Mouse (Mus musculus): Measurements from ENCODE around the gene Tatdn2. TPM values are rescaled to one million over a fixed set of nuclear protein-coding genes. Genes with fewer than 3 reads are reported as not detected.
A peak's percentile ranks its signal among the peaks of the same experiment; 100 is the strongest.
"Not testable (repeated sequence)": the region's sequence is repeated elsewhere in the genome, so short reads cannot be mapped to it uniquely, and the experiment has no call there.

The Tatdn2 gene
- polyA plus RNA-seq, 1 experiment = 24.3 TPM

- WGBS = 52% methylated on average over 5 of the region's 5 CpGs
- H3K27me3 ChIP-seq (ENCODE audit: control insufficient read depth, insufficient read depth, low read length) = no peaks in the 10 kb centered on the region
- peaks cover 21% of the 10 kb centered on the region for H3K36me3 ChIP-seq (ENCODE audit: control insufficient read depth, insufficient read depth, low read length)
- peak in 1 of 2 experiments; percentile 61 for DNase-seq (ENCODE audit: low read depth in 1 of 2, low spot score in 2 of 2)
- no peak for TF ChIP-seq POLR2A (IDR thresholded peaks at IDR 0.05; ENCODE audit: low read depth, low read length)
- TF ChIP-seq CTCF (IDR thresholded peaks at IDR 0.05; ENCODE audit: extremely low read depth, insufficient read depth, insufficient read length, insufficient replicate concordance) = no peak
- peak overlapping the region; percentile 84 for H3K27ac ChIP-seq (ENCODE audit: insufficient read depth, low read length)
- no peak overlapping the region for H3K4me3 ChIP-seq (ENCODE audit: extremely low read depth, insufficient read depth, insufficient read length)
- H3K4me1 ChIP-seq (ENCODE audit: control insufficient read depth, insufficient read depth, insufficient read length) = peaks cover 5% of the 10 kb centered on the region
These were observed 4.2 kb upstream of the Tatdn2 start for GRCm38 (mm10) chr6:113692661-113693133.

- TF ChIP-seq CTCF (IDR thresholded peaks at IDR 0.05; ENCODE audit: extremely low read depth, insufficient read depth, insufficient read length, insufficient replicate concordance) = no peak
- TF ChIP-seq POLR2A (IDR thresholded peaks at IDR 0.05; ENCODE audit: low read depth, low read length) = no peak
- 90% methylated on average over 5 of the region's 5 CpGs for WGBS
- Histone ChIP-seq H3K4me3 (ENCODE audit: extremely low read depth, insufficient read depth, insufficient read length) (no peak overlapping the region), H3K27ac (ENCODE audit: insufficient read depth, low read length) (no peak overlapping the region), H3K4me1 (ENCODE audit: control insufficient read depth, insufficient read depth, insufficient read length) (peaks cover 5% of the 10 kb centered on the region), H3K27me3 (ENCODE audit: control insufficient read depth, insufficient read depth, low read length) (no peaks in the 10 kb centered on the region), H3K36me3 (ENCODE audit: control insufficient read depth, insufficient read depth, low read length) (peaks cover 16% of the 10 kb centered on the region)
- DNase-seq (ENCODE audit: low read depth in 1 of 2, low spot score in 2 of 2) = no peak
These were observed 3.5 kb upstream of the Tatdn2 start for GRCm38 (mm10) chr6:113693377-113693776.

GRCm38 (mm10) chr6:113695203-113695602 lies 1.6 kb upstream of the Tatdn2 start:
- peak overlapping the region; percentile 96 for H3K27ac ChIP-seq (ENCODE audit: insufficient read depth, low read length)
- DNase-seq (ENCODE audit: low read depth in 1 of 2, low spot score in 2 of 2) = no peak
- H3K4me3 ChIP-seq (ENCODE audit: extremely low read depth, insufficient read depth, insufficient read length) = no peak overlapping the region
- TF ChIP-seq POLR2A (IDR thresholded peaks at IDR 0.05; ENCODE audit: low read depth, low read length) (no peak), CTCF (IDR thresholded peaks at IDR 0.05; ENCODE audit: extremely low read depth, insufficient read depth, insufficient read length, insufficient replicate concordance) (no peak)
- H3K27me3 ChIP-seq (ENCODE audit: control insufficient read depth, insufficient read depth, low read length) = no peaks in the 10 kb centered on the region
- peaks cover 5% of the 10 kb centered on the region for H3K4me1 ChIP-seq (ENCODE audit: control insufficient read depth, insufficient read depth, insufficient read length)
- peaks cover 12% of the 10 kb centered on the region for H3K36me3 ChIP-seq (ENCODE audit: control insufficient read depth, insufficient read depth, low read length)
- 67% methylated on average over 1 of the region's 1 CpGs for WGBS

- H3K36me3 ChIP-seq (ENCODE audit: control insufficient read depth, insufficient read depth, low read length) = peaks cover 14% of the 10 kb centered on the region
- H3K4me3 ChIP-seq (ENCODE audit: extremely low read depth, insufficient read depth, insufficient read length) = no peak overlapping the region
- TF ChIP-seq POLR2A (IDR thresholded peaks at IDR 0.05; ENCODE audit: low read depth, low read length) = no peak
- no peak for TF ChIP-seq CTCF (IDR thresholded peaks at IDR 0.05; ENCODE audit: extremely low read depth, insufficient read depth, insufficient read length, insufficient replicate concordance)
- H3K27ac ChIP-seq (ENCODE audit: insufficient read depth, low read length) = peak overlapping the region; percentile 96
- H3K27me3 ChIP-seq (ENCODE audit: control insufficient read depth, insufficient read depth, low read length) = no peaks in the 10 kb centered on the region
- DNase-seq (ENCODE audit: low read depth in 1 of 2, low spot score in 2 of 2) = no peak
- 61% methylated on average over 4 of the region's 4 CpGs for WGBS
- H3K4me1 ChIP-seq (ENCODE audit: control insufficient read depth, insufficient read depth, insufficient read length) = peaks cover 3% of the 10 kb centered on the region
These were observed 989 bp upstream of the Tatdn2 start for GRCm38 (mm10) chr6:113695766-113696355.

- peaks cover 2% of the 10 kb centered on the region for H3K4me1 ChIP-seq (ENCODE audit: control insufficient read depth, insufficient read depth, insufficient read length)
- H3K27me3 ChIP-seq (ENCODE audit: control insufficient read depth, insufficient read depth, low read length) = no peaks in the 10 kb centered on the region
- peaks cover 22% of the 10 kb centered on the region for H3K36me3 ChIP-seq (ENCODE audit: control insufficient read depth, insufficient read depth, low read length)
- H3K4me3 ChIP-seq (ENCODE audit: extremely low read depth, insufficient read depth, insufficient read length) = peak overlapping the region; percentile 98
- peak in 1 of 2 experiments; percentile 25 for DNase-seq (ENCODE audit: low read depth in 1 of 2, low spot score in 2 of 2)
- WGBS = under 1% methylated on average over 100 of the region's 113 CpGs
- TF ChIP-seq CTCF (IDR thresholded peaks at IDR 0.05; ENCODE audit: extremely low read depth, insufficient read depth, insufficient read length, insufficient replicate concordance) = no peak
- no peak for TF ChIP-seq POLR2A (IDR thresholded peaks at IDR 0.05; ENCODE audit: low read depth, low read length)
- peak overlapping the region; percentile 93 for H3K27ac ChIP-seq (ENCODE audit: insufficient read depth, low read length)
These were observed 664 bp downstream of the Tatdn2 start for GRCm38 (mm10) chr6:113697222-113698205.

GRCm38 (mm10) chr6:113712718-113713117 lies 15.9 kb downstream of the Tatdn2 start:
- no peak for DNase-seq (ENCODE audit: low read depth in 1 of 2, low spot score in 2 of 2)
- H3K4me3 ChIP-seq (ENCODE audit: extremely low read depth, insufficient read depth, insufficient read length) = no peak overlapping the region
- peaks cover 58% of the 10 kb centered on the region for H3K36me3 ChIP-seq (ENCODE audit: control insufficient read depth, insufficient read depth, low read length)
- H3K27ac ChIP-seq (ENCODE audit: insufficient read depth, low read length) = no peak overlapping the region
- H3K27me3 ChIP-seq (ENCODE audit: control insufficient read depth, insufficient read depth, low read length) = no peaks in the 10 kb centered on the region
- H3K4me1 ChIP-seq (ENCODE audit: control insufficient read depth, insufficient read depth, insufficient read length) = peaks cover 10% of the 10 kb centered on the region; the same call in 1 of the 2 replicates
- 93% methylated on average over 3 of the region's 3 CpGs for WGBS
- TF ChIP-seq POLR2A (IDR thresholded peaks at IDR 0.05; ENCODE audit: low read depth, low read length) (no peak), CTCF (IDR thresholded peaks at IDR 0.05; ENCODE audit: extremely low read depth, insufficient read depth, insufficient read length, insufficient replicate concordance) (no peak)

GRCm38 (mm10) chr6:113713389-113713788 lies 16.5 kb downstream of the Tatdn2 start:
- WGBS = 75% methylated on average over 5 of the region's 5 CpGs
- peaks cover 56% of the 10 kb centered on the region for H3K36me3 ChIP-seq (ENCODE audit: control insufficient read depth, insufficient read depth, low read length)

More at GRCm38 (mm10) chr6:113713389-113713788, 16.5 kb downstream of the Tatdn2 start:
- DNase-seq (ENCODE audit: low read depth in 1 of 2, low spot score in 2 of 2); H3K27me3 ChIP-seq (ENCODE audit: control insufficient read depth, insufficient read depth, low read length); H3K27ac ChIP-seq (ENCODE audit: insufficient read depth, low read length); H3K4me3 ChIP-seq (ENCODE audit: extremely low read depth, insufficient read depth, insufficient read length): not testable (repeated sequence)
- H3K4me1 ChIP-seq (ENCODE audit: control insufficient read depth, insufficient read depth, insufficient read length) = peaks cover 10% of the 10 kb centered on the region; the same call in 1 of the 2 replicates
